Mouse (Mus musculus) liver, adult 2 months (tissue): ENCODE data around the gene Sema4b. TPM values are rescaled to one million over a fixed set of nuclear protein-coding genes. Genes with fewer than 3 reads are reported as not detected.

Experiments
- DNase-seq: peaks from one replicate; pipeline ENCODE4 v3.0.0-alpha.2; 2011; ENCODE audit warnings: low read depth, low spot score; ENCODE audit errors: extremely low read depth
- H3K27ac ChIP-seq: fragments of 200-500 bp; replicated peaks from 2 replicates; pipeline ENCODE4 v1.5.1; 2012; ENCODE audit warnings: low read depth, mild to moderate bottlenecking, control low read depth, inconsistent platforms, low read length; ENCODE audit not compliant: insufficient read depth
- H3K27me3 ChIP-seq: fragments of 200-500 bp; 2 replicates; pipeline ENCODE4 v1.6.1; 2012; ENCODE audit warnings: mild to moderate bottlenecking, moderate library complexity, low read length, inconsistent platforms; ENCODE audit not compliant: control insufficient read depth, insufficient read depth
- H3K36me3 ChIP-seq: fragments of 200-500 bp; 2 replicates; pipeline ENCODE4 v1.6.1; 2012; ENCODE audit warnings: low read length, inconsistent platforms; ENCODE audit not compliant: control insufficient read depth, insufficient read depth
- H3K4me1 ChIP-seq: fragments of 200-500 bp; 2 replicates; pipeline ENCODE4 v1.6.1; 2011; ENCODE audit warnings: low read length; ENCODE audit not compliant: control insufficient read depth, insufficient read depth
- H3K4me3 ChIP-seq: fragments of 200-500 bp; 2 replicates; pipeline ENCODE4 v1.5.1; 2011; ENCODE audit warnings: low read depth, mild to moderate bottlenecking, control low read depth, low read length, moderate library complexity; ENCODE audit not compliant: insufficient read depth
- H3K79me2 ChIP-seq: fragments of 200-500 bp; 2 replicates; pipeline ENCODE4 v1.6.1; 2012; ENCODE audit warnings: inconsistent platforms, mild to moderate bottlenecking, low read length, moderate library complexity; ENCODE audit not compliant: control insufficient read depth, insufficient read depth
- H3K9ac ChIP-seq: fragments of 200-500 bp; 2 replicates; pipeline ENCODE4 v1.6.1; 2012; ENCODE audit warnings: low read depth, mild to moderate bottlenecking, control low read depth, inconsistent platforms, low read length
- CTCF ChIP-seq: fragments of 200-500 bp; IDR thresholded peaks from 2 replicates; pipeline ENCODE4 v1.5.1; 2011; ENCODE audit warnings: low read depth, low read length, control low read depth
- POLR2A ChIP-seq: fragments of 200-500 bp; IDR thresholded peaks from 2 replicates; pipeline ENCODE4 v1.6.1; 2011; ENCODE audit warnings: low read length, control low read depth; ENCODE audit not compliant: insufficient read depth; ENCODE audit errors: extremely low read depth
- WGBS: fragments of 180-500 bp; shearing (Covaris S2); methylation state at CpG from one replicate; pipeline ENCODE4 v1.1.7; 2018; 5-methylcytosine and 5-hydroxymethylcytosine counted together
- polyA plus RNA-seq: library from polyadenylated mRNA; depleted of rRNA; stranded (reverse); fragments of >200 nt; gene quantifications from 2 replicates; pipeline ENCODE4 v1.2.3, GENCODE M21; 2012
- total RNA-seq: library from RNA; depleted of rRNA; stranded (reverse); fragments of >200 nt; gene quantifications from 2 replicates; pipeline ENCODE4 v1.2.3, GENCODE M21; 2014

Sema4b gene
- total and polyA plus RNA-seq, 2 experiments, result 3.7 to 4.4 TPM

GRCm38 (mm10) chr7:80171345-80171744 is 15.3 kb upstream of the Sema4b start:
- 71% methylated on average over 8 of the region's 8 CpGs for WGBS
- no peaks in the 10 kb centered on the region for H3K36me3 ChIP-seq
- TF ChIP-seq POLR2A (no peak), CTCF (no peak)
- H3K79me2 ChIP-seq, result no peaks in the 10 kb centered on the region
- no peaks in the 10 kb centered on the region for H3K27me3 ChIP-seq
- no peak for DNase-seq
- H3K27ac ChIP-seq, result no peak overlapping the region
- H3K9ac ChIP-seq, result no peak overlapping the region
- 0 out of 2 replicates have a peak, but pooled peaks cover under 1% of the 10 kb centered on the region for H3K4me1 ChIP-seq
- H3K4me3 ChIP-seq, result no peak overlapping the region

- DNase-seq, result no peak
- H3K9ac ChIP-seq, result no peak overlapping the region
- no peak overlapping the region for H3K4me3 ChIP-seq
- 0 out of 2 replicates have a peak, but pooled peaks cover 4% of the 10 kb centered on the region for H3K4me1 ChIP-seq
- WGBS, result 74% methylated on average over 8 of the region's 8 CpGs
- H3K36me3 ChIP-seq, result no peaks in the 10 kb centered on the region
- H3K79me2 ChIP-seq, result no peaks in the 10 kb centered on the region
- H3K27me3 ChIP-seq, result no peaks in the 10 kb centered on the region
- H3K27ac ChIP-seq, result no peak overlapping the region
- TF ChIP-seq POLR2A, result no peak
- no peak for TF ChIP-seq CTCF
Measured at GRCm38 (mm10) chr7:80172069-80172956, 14.3 kb upstream of the Sema4b start.

- H3K4me1 ChIP-seq, result 0 out of 2 replicates have a peak, but pooled peaks cover 4% of the 10 kb centered on the region
- H3K27ac ChIP-seq, result no peak overlapping the region
- 71% methylated on average over 3 of the region's 3 CpGs for WGBS
- DNase-seq, result no peak
- no peaks in the 10 kb centered on the region for H3K27me3 ChIP-seq
- H3K36me3 ChIP-seq, result no peaks in the 10 kb centered on the region
- TF ChIP-seq POLR2A, result no peak
- no peak for TF ChIP-seq CTCF
- no peaks in the 10 kb centered on the region for H3K79me2 ChIP-seq
- no peak overlapping the region for H3K9ac ChIP-seq
- H3K4me3 ChIP-seq, result no peak overlapping the region
Measured at GRCm38 (mm10) chr7:80176159-80176558, 10.5 kb upstream of the Sema4b start.

GRCm38 (mm10) chr7:80177438-80177837 is 9.2 kb upstream of the Sema4b start:
- no peaks in the 10 kb centered on the region for H3K36me3 ChIP-seq
- WGBS, result 96% methylated on average over 3 of the region's 3 CpGs
- H3K4me1 ChIP-seq, result 0 out of 2 replicates have a peak, but pooled peaks cover 4% of the 10 kb centered on the region
- no peak for TF ChIP-seq POLR2A
- TF ChIP-seq CTCF, result no peak
- H3K4me3 ChIP-seq, result no peak overlapping the region
- H3K79me2 ChIP-seq, result no peaks in the 10 kb centered on the region
- DNase-seq, result no peak
- no peaks in the 10 kb centered on the region for H3K27me3 ChIP-seq
- no peak overlapping the region for H3K9ac ChIP-seq
- no peak overlapping the region for H3K27ac ChIP-seq

GRCm38 (mm10) chr7:80178037-80178729 is 8.5 kb upstream of the Sema4b start:
- Histone ChIP-seq H3K79me2 (no peaks in the 10 kb centered on the region), H3K27ac (no peak overlapping the region), H3K4me3 (no peak overlapping the region), H3K9ac (no peak overlapping the region), H3K27me3 (no peaks in the 10 kb centered on the region), H3K36me3 (no peaks in the 10 kb centered on the region), H3K4me1 (0 out of 2 replicates have a peak, but pooled peaks cover 4% of the 10 kb centered on the region)
- WGBS, result 93% methylated on average over 10 of the region's 10 CpGs
- TF ChIP-seq CTCF (no peak), POLR2A (no peak)
- no peak for DNase-seq

GRCm38 (mm10) chr7:80179327-80179726 is 7.3 kb upstream of the Sema4b start:
- no peaks in the 10 kb centered on the region for H3K27me3 ChIP-seq
- no peaks in the 10 kb centered on the region for H3K36me3 ChIP-seq
- 0 out of 2 replicates have a peak, but pooled peaks cover 4% of the 10 kb centered on the region for H3K4me1 ChIP-seq
- H3K27ac ChIP-seq, result no peak overlapping the region
- TF ChIP-seq CTCF (no peak), POLR2A (no peak)
- H3K9ac ChIP-seq, result no peak overlapping the region
- no peak overlapping the region for H3K4me3 ChIP-seq
- no peak for DNase-seq
- 78% methylated on average over 6 of the region's 6 CpGs for WGBS
- H3K79me2 ChIP-seq, result no peaks in the 10 kb centered on the region
